Mouse (Mus musculus) spleen, adult 2 months (tissue): ENCODE measurements around the gene Zfp644.

Experiments used
- CTCF ChIP-seq: fragments of 200-500 bp; IDR thresholded peaks from 2 replicates; pipeline ENCODE4 v1.5.1; 2011; ENCODE audit warnings: mild to moderate bottlenecking, inconsistent platforms; ENCODE audit not compliant: insufficient read depth, insufficient read length, insufficient replicate concordance; ENCODE audit errors: extremely low read depth
- POLR2A ChIP-seq: fragments of 200-500 bp; IDR thresholded peaks from 2 replicates; pipeline ENCODE4 v1.6.1; 2011; ENCODE audit warnings: low read depth, low read length, inconsistent platforms

- TF ChIP-seq POLR2A, result no peak
- TF ChIP-seq CTCF, result no peak
Observed at GRCm38 (mm10) chr5:106671893-106672292, 25.2 kb downstream of the Zfp644 start.
